Mouse (Mus musculus): ENCODE results near the gene Arhgap33. TPM values are rescaled to one million over a fixed set of nuclear protein-coding genes. Genes with fewer than 3 reads are reported as not detected.

Arhgap33 gene
- polyA plus RNA-seq, 1 experiment from 2014 or later: 1.5 TPM

GRCm38 (mm10) chr7:30532931-30533330 is 1.9 kb downstream of the Arhgap33 start:
- ATAC-seq (ENCODE audit: low FRiP score, low TSS enrichment): no peak
- no peaks in the 10 kb centered on the region for H3K9me3 ChIP-seq (ENCODE audit: control insufficient read depth, low read length)
- no peaks in the 10 kb centered on the region for H3K27me3 ChIP-seq (ENCODE audit: control insufficient read depth, insufficient read depth, low read length)
- H3K9ac ChIP-seq (ENCODE audit: low read length): no peak overlapping the region
- no peak for TF ChIP-seq EP300 (optimal IDR thresholded peaks at IDR 0.05)
- no peak for TF ChIP-seq CTCF (IDR thresholded peaks at IDR 0.05; ENCODE audit: low read depth)
- H3K36me3 ChIP-seq (ENCODE audit: control insufficient read depth, insufficient read depth, low read length): peaks cover 12% of the 10 kb centered on the region; the same call in 1 of the 2 replicates
- no peak overlapping the region for H3K4me3 ChIP-seq (ENCODE audit: low read depth, low read length)
- WGBS: 64% methylated on average over 8 of the region's 8 CpGs
- no peaks in the 10 kb centered on the region for H3K4me1 ChIP-seq (replicated peaks; ENCODE audit: control insufficient read depth, insufficient read depth)
- H3K27ac ChIP-seq (replicated peaks): no peak overlapping the region
- no peak overlapping the region for H3K4me2 ChIP-seq (replicated peaks; ENCODE audit: low read depth)
- no peak for DNase-seq (ENCODE audit: low spot score)

DNA sequence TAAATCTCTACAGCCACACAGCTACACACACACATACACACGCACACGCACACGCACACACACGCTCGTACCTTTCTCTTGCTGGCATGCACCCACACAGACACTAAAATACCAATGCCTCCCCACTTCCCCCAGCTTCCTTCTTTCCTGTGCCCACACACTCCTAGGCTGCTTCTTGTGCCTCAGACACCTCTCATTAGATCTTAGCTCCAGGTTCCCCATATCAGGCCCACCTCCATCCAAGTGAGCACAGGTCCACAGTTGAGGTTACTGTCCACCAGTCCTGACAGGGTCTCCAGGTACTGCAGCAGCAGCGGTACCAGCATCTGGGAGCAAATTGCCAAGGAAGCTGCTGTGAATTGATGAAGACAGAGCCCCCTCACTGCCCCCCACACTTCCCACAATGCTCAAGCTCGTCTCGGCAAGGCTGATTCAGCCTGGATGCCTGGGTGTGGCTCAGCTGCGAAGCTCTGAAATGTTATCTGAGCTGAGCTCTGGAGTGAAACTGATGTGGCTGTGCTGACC is 3.5 kb downstream of the Arhgap33 start:
- no peaks in the 10 kb centered on the region for H3K4me1 ChIP-seq (replicated peaks; ENCODE audit: control insufficient read depth, insufficient read depth)
- WGBS: 82% methylated on average over 9 of the region's 9 CpGs
- peaks cover 14% of the 10 kb centered on the region; the same call in 1 of the 2 replicates for H3K36me3 ChIP-seq (ENCODE audit: control insufficient read depth, insufficient read depth, low read length)
- no peaks in the 10 kb centered on the region for H3K27me3 ChIP-seq (ENCODE audit: control insufficient read depth, insufficient read depth, low read length)
- no peak overlapping the region for H3K4me3 ChIP-seq (ENCODE audit: low read depth, low read length)
- DNase-seq (ENCODE audit: low spot score) (no peak), ATAC-seq (ENCODE audit: low FRiP score, low TSS enrichment) (no peak)
- no peak overlapping the region for H3K9ac ChIP-seq (ENCODE audit: low read length)
- H3K4me2 ChIP-seq (replicated peaks; ENCODE audit: low read depth): no peak overlapping the region
- TF ChIP-seq EP300 (optimal IDR thresholded peaks at IDR 0.05): no peak
- TF ChIP-seq CTCF (IDR thresholded peaks at IDR 0.05; ENCODE audit: low read depth): no peak
- no peak overlapping the region for H3K27ac ChIP-seq (replicated peaks)
- no peaks in the 10 kb centered on the region for H3K9me3 ChIP-seq (ENCODE audit: control insufficient read depth, low read length)

- Histone ChIP-seq H3K9ac (ENCODE audit: low read length) (no peak overlapping the region), H3K36me3 (ENCODE audit: control insufficient read depth, insufficient read depth, low read length) (peaks cover 23% of the 10 kb centered on the region; the same call in 1 of the 2 replicates), H3K9me3 (ENCODE audit: control insufficient read depth, low read length) (no peaks in the 10 kb centered on the region), H3K4me3 (ENCODE audit: low read depth, low read length) (no peak overlapping the region), H3K4me1 (replicated peaks; ENCODE audit: control insufficient read depth, insufficient read depth) (no peaks in the 10 kb centered on the region), H3K4me2 (replicated peaks; ENCODE audit: low read depth) (no peak overlapping the region), H3K27me3 (ENCODE audit: control insufficient read depth, insufficient read depth, low read length) (no peaks in the 10 kb centered on the region), H3K27ac (replicated peaks) (no peak overlapping the region)
- WGBS: 78% methylated on average over 14 of the region's 14 CpGs
- no peak for ATAC-seq (ENCODE audit: low FRiP score, low TSS enrichment)
- DNase-seq (ENCODE audit: low spot score): no peak
- TF ChIP-seq EP300 (optimal IDR thresholded peaks at IDR 0.05) (no peak), CTCF (IDR thresholded peaks at IDR 0.05; ENCODE audit: low read depth) (no peak)
Measured at GRCm38 (mm10) chr7:30526981-30527380, 7.9 kb downstream of the Arhgap33 start.

DNA sequence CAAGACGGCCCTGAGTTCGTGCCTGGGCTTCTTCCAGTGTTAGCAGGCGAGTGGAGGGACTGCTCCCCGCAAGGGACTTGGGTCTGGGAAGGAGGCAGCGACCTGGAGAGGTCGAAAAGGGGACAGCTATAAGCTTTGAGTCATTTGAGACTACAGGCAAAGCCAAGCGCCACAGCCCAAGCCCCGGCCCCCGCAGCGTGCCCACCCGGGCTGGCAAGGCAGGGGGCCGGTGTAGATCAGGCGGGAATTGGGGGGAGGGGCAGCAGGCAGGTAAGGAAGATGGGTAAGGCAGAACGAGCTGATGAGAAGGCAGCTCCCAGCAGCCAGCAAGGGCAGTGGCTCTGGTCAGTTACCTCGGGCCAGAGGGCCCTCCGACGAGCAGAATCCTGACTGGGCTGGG is 8.5 kb downstream of the Arhgap33 start:
- Histone ChIP-seq H3K4me1 (replicated peaks; ENCODE audit: control insufficient read depth, insufficient read depth) (no peaks in the 10 kb centered on the region), H3K36me3 (ENCODE audit: control insufficient read depth, insufficient read depth, low read length) (peaks cover 19% of the 10 kb centered on the region; the same call in 1 of the 2 replicates), H3K9ac (ENCODE audit: low read length) (peak overlapping the region; percentile 31; the same call in 1 of the 2 replicates), H3K27ac (replicated peaks) (no peak overlapping the region), H3K9me3 (ENCODE audit: control insufficient read depth, low read length) (no peaks in the 10 kb centered on the region), H3K27me3 (ENCODE audit: control insufficient read depth, insufficient read depth, low read length) (no peaks in the 10 kb centered on the region), H3K4me2 (replicated peaks; ENCODE audit: low read depth) (peak overlapping the region; percentile 33), H3K4me3 (ENCODE audit: low read depth, low read length) (no peak overlapping the region)
- TF ChIP-seq EP300 (optimal IDR thresholded peaks at IDR 0.05): no peak
- no peak for TF ChIP-seq CTCF (IDR thresholded peaks at IDR 0.05; ENCODE audit: low read depth)
- ATAC-seq (ENCODE audit: low FRiP score, low TSS enrichment) (no peak), DNase-seq (ENCODE audit: low spot score) (no peak)
- WGBS: 30% methylated on average over 17 of the region's 17 CpGs

GRCm38 (mm10) chr7:30525954-30526353 is 8.9 kb downstream of the Arhgap33 start:
- Histone ChIP-seq H3K4me1 (replicated peaks; ENCODE audit: control insufficient read depth, insufficient read depth) (no peaks in the 10 kb centered on the region), H3K9me3 (ENCODE audit: control insufficient read depth, low read length) (no peaks in the 10 kb centered on the region), H3K27me3 (ENCODE audit: control insufficient read depth, insufficient read depth, low read length) (no peaks in the 10 kb centered on the region), H3K9ac (ENCODE audit: low read length) (peak overlapping the region; percentile 31; the same call in 1 of the 2 replicates), H3K36me3 (ENCODE audit: control insufficient read depth, insufficient read depth, low read length) (peaks cover 19% of the 10 kb centered on the region; the same call in 1 of the 2 replicates), H3K4me2 (replicated peaks; ENCODE audit: low read depth) (peak overlapping the region; percentile 33), H3K27ac (replicated peaks) (0 out of 2 replicates have a peak overlapping the region, but pooled peaks have one; percentile 8), H3K4me3 (ENCODE audit: low read depth, low read length) (no peak overlapping the region)
- ATAC-seq (ENCODE audit: low FRiP score, low TSS enrichment) (no peak), DNase-seq (ENCODE audit: low spot score) (no peak)
- 29% methylated on average over 10 of the region's 10 CpGs for WGBS
- TF ChIP-seq EP300 (optimal IDR thresholded peaks at IDR 0.05): no peak
- no peak for TF ChIP-seq CTCF (IDR thresholded peaks at IDR 0.05; ENCODE audit: low read depth)

GRCm38 (mm10) chr7:30524487-30524886 is 10.4 kb downstream of the Arhgap33 start:
- no peak overlapping the region for H3K9ac ChIP-seq (ENCODE audit: low read length)
- H3K36me3 ChIP-seq (ENCODE audit: control insufficient read depth, insufficient read depth, low read length): peaks cover 12% of the 10 kb centered on the region; the same call in 1 of the 2 replicates
- no peak overlapping the region for H3K4me3 ChIP-seq (ENCODE audit: low read depth, low read length)
- H3K27me3 ChIP-seq (ENCODE audit: control insufficient read depth, insufficient read depth, low read length): no peaks in the 10 kb centered on the region
- no peak overlapping the region for H3K4me2 ChIP-seq (replicated peaks; ENCODE audit: low read depth)
- ATAC-seq (ENCODE audit: low FRiP score, low TSS enrichment): no peak
- H3K9me3 ChIP-seq (ENCODE audit: control insufficient read depth, low read length): no peaks in the 10 kb centered on the region
- no peaks in the 10 kb centered on the region for H3K4me1 ChIP-seq (replicated peaks; ENCODE audit: control insufficient read depth, insufficient read depth)
- TF ChIP-seq EP300 (optimal IDR thresholded peaks at IDR 0.05) (no peak), CTCF (IDR thresholded peaks at IDR 0.05; ENCODE audit: low read depth) (no peak)
- no peak for DNase-seq (ENCODE audit: low spot score)
- no peak overlapping the region for H3K27ac ChIP-seq (replicated peaks)
- 74% methylated on average over 6 of the region's 6 CpGs for WGBS
